Mouse (Mus musculus): Measurements from ENCODE around the gene Hormad2. TPM values are rescaled to one million over a fixed set of nuclear protein-coding genes. Genes with fewer than 3 reads are reported as not detected.

The Hormad2 gene
- total RNA-seq, 2 experiments from 2014 or later = 1.3 to 2.2 TPM

- DNase-seq = no peak
These were observed 100.7 kb downstream of the Hormad2 start for GRCm38 (mm10) chr11:4340109-4340779.

- no peak for DNase-seq
These were observed 101.6 kb downstream of the Hormad2 start for GRCm38 (mm10) chr11:4339275-4339674.

GRCm38 (mm10) chr11:4336693-4337283 lies 104.1 kb downstream of the Hormad2 start:
- no peak for DNase-seq

- DNase-seq = no peak
These were observed 104.9 kb downstream of the Hormad2 start for GRCm38 (mm10) chr11:4335810-4336692.

GRCm38 (mm10) chr11:4332961-4333360 lies 107.9 kb downstream of the Hormad2 start:
- DNase-seq = no peak

- no peak for DNase-seq
These were observed 112.7 kb downstream of the Hormad2 start for GRCm38 (mm10) chr11:4328188-4328587.

GRCm38 (mm10) chr11:4323481-4323880 lies 117.4 kb downstream of the Hormad2 start:
- DNase-seq = no peak

- no peak for DNase-seq
These were observed 118.0 kb downstream of the Hormad2 start for GRCm38 (mm10) chr11:4322943-4323342.

GRCm38 (mm10) chr11:4320876-4321275 lies 120.0 kb downstream of the Hormad2 start:
- DNase-seq = no peak

GRCm38 (mm10) chr11:4319212-4319955 lies 121.5 kb downstream of the Hormad2 start:
- no peak for DNase-seq

- no peak for DNase-seq
These were observed 122.9 kb downstream of the Hormad2 start for GRCm38 (mm10) chr11:4318011-4318410.

GRCm38 (mm10) chr11:4317287-4317686 lies 123.6 kb downstream of the Hormad2 start:
- DNase-seq = no peak

GRCm38 (mm10) chr11:4312180-4312579 lies 128.7 kb downstream of the Hormad2 start:
- DNase-seq = no peak

- no peak for DNase-seq
These were observed 130.6 kb downstream of the Hormad2 start for GRCm38 (mm10) chr11:4310324-4310723.

- DNase-seq = no peak
These were observed 131.3 kb downstream of the Hormad2 start for GRCm38 (mm10) chr11:4309613-4310012.

GRCm38 (mm10) chr11:4308514-4309450 lies 132.1 kb downstream of the Hormad2 start:
- DNase-seq = no peak

GRCm38 (mm10) chr11:4308060-4308513 lies 132.8 kb downstream of the Hormad2 start:
- no peak for DNase-seq

- no peak for DNase-seq
These were observed 134.8 kb downstream of the Hormad2 start for GRCm38 (mm10) chr11:4306086-4306485.

- no peak for DNase-seq
These were observed 135.8 kb downstream of the Hormad2 start for GRCm38 (mm10) chr11:4305090-4305489.

GRCm38 (mm10) chr11:4304203-4304602 lies 136.7 kb downstream of the Hormad2 start:
- DNase-seq = no peak

- peak; percentile 40 for DNase-seq
These were observed 137.9 kb downstream of the Hormad2 start for GRCm38 (mm10) chr11:4303033-4303432.

Measured in adrenal gland, postnatal 10 days (tissue).